Mouse (Mus musculus) lung, embryonic 14.5 days (tissue): ENCODE measurements around the gene Dnajc1. TPM values are rescaled to one million over a fixed set of nuclear protein-coding genes. Genes with fewer than 3 reads are reported as not detected.

ENCODE experiments used
- ATAC-seq: fragments of 200-750 bp; cut with Nextera tagmentation; 2 replicates; pipeline ENCODE4 v1.8.0; 2017; ENCODE audit warnings: mild to moderate bottlenecking, moderate TSS enrichment, moderate library complexity; ENCODE audit not compliant: insufficient read depth
- DNase-seq: peaks from one replicate; pipeline ENCODE4 v3.0.0-alpha.2; 2015
- H3K27ac ChIP-seq: fragments of 300-500 bp; sonication (generic); 2 replicates; pipeline ENCODE4 v1.5.1; 2014; ENCODE audit warnings: low read depth, mild to moderate bottlenecking, moderate library complexity
- H3K27me3 ChIP-seq: fragments of 300-500 bp; sonication (generic); 2 replicates; pipeline ENCODE4 v1.6.1; 2014; ENCODE audit warnings: low read length, control low read depth; ENCODE audit not compliant: insufficient read depth
- H3K36me3 ChIP-seq: fragments of 300-500 bp; sonication (generic); 2 replicates; pipeline ENCODE4 v1.6.1; 2014; ENCODE audit warnings: control low read depth; ENCODE audit not compliant: insufficient read depth
- H3K4me1 ChIP-seq: fragments of 300-500 bp; sonication (generic); 2 replicates; pipeline ENCODE4 v1.6.1; 2014; ENCODE audit warnings: antibody characterized with exemption, control low read depth; ENCODE audit not compliant: insufficient read depth
- H3K4me2 ChIP-seq: fragments of 300-500 bp; sonication (generic); 2 replicates; pipeline ENCODE4 v1.6.1; 2014; ENCODE audit warnings: mild to moderate bottlenecking
- H3K4me3 ChIP-seq: fragments of 300-500 bp; sonication (generic); 2 replicates; pipeline ENCODE4 v1.5.1; 2014; ENCODE audit warnings: low read depth, low read length
- H3K9ac ChIP-seq: fragments of 300-500 bp; sonication (generic); 2 replicates; pipeline ENCODE4 v1.6.1; 2014
- H3K9me3 ChIP-seq: fragments of 300-500 bp; sonication (generic); 2 replicates; pipeline ENCODE4 v1.6.1; 2016; ENCODE audit warnings: low read depth, low read length, control low read depth
- CTCF ChIP-seq: IDR thresholded peaks from 2 replicates; pipeline ENCODE4 v1.5.1; 2016; ENCODE audit warnings: antibody characterized with exemption, low read depth
- WGBS: fragments of 180-500 bp; shearing (Covaris S2); extraction: QIAGEN DNeasy Blood & Tissue Kit; methylation state at CpG from one replicate; pipeline ENCODE4 v1.1.7; 2014; 5-methylcytosine and 5-hydroxymethylcytosine counted together
- polyA plus RNA-seq: library from polyadenylated mRNA; unstranded; fragments of >200 nt; fragmentation: Nextera tagmentation; extraction: Ambion mirVana; gene quantifications from 2 replicates; pipeline ENCODE4 v1.2.1, GENCODE M21; 2014

The Dnajc1 gene
- polyA plus RNA-seq, 1 experiment from 2014 or later: 30.8 TPM

DNA sequence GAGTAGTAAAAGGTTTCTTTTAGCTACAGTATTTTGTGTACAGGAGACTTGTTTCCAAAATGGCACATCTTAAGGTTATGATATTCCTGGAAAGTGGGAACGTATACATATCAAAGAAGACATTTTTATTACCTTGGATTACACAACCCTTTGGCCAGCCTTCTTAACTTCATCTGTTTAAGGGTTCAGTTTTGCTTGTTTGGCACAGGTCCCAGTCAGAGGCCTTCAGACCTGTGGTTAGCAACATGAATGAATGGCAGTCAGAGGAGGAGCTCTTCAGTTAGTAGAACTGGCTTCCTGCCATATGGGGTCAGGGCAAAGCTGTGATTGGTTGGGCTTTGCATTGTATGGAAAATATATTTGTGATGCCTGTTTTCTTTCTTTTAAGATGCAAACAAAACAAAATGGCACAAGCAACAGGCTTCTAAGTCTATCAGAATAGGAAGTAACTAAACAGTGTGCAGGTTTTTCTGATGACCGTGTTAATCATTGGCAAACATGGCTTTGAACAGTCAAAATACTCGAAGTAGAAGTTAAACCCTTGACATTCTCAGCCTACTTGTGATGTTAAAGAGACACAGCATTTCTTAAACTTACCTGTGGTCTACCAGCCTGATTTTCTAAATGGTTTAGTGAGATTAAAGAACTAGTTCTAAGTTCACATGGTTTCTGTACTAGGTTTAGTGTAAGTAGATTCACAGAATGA, 196.8 kb downstream of the Dnajc1 start:
- Histone ChIP-seq H3K4me3 (no peak overlapping the region), H3K4me1 (peaks cover 3% of the 10 kb centered on the region; the same call in 1 of the 2 replicates), H3K36me3 (peaks cover 37% of the 10 kb centered on the region), H3K4me2 (no peak overlapping the region), H3K9ac (no peak overlapping the region), H3K27ac (peak overlapping the region; percentile 82), H3K27me3 (no peaks in the 10 kb centered on the region), H3K9me3 (no peaks in the 10 kb centered on the region)
- peak; percentile 91 for DNase-seq
- ATAC-seq: peak; percentile 91
- WGBS: 50% methylated on average over 3 of the region's 3 CpGs
- no peak for TF ChIP-seq CTCF

DNA sequence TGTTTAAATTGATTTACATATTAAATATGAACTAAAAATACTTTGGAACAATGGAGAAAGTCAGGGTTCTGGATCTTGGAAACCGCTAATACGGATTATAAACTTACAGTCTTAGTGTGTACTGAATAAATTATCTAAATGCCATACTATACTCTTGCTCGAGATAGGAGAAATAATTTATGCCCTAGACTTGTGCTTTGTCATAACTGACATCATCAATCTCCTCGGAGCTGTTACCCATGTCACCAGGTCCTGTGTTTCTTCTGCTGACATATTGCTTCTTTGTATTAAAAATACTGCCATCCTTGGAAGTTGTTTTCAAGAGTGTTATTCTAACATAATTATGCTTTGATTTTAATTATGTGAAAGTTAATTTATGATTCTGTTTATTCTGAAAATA, 197.3 kb downstream of the Dnajc1 start:
- TF ChIP-seq CTCF: no peak
- DNase-seq (no peak), ATAC-seq (peak; percentile 49; the same call in 1 of the 2 replicates)
- Histone ChIP-seq H3K36me3 (peaks cover 37% of the 10 kb centered on the region), H3K27me3 (no peaks in the 10 kb centered on the region), H3K4me2 (no peak overlapping the region), H3K9me3 (no peaks in the 10 kb centered on the region), H3K9ac (no peak overlapping the region), H3K4me3 (no peak overlapping the region), H3K4me1 (peaks cover 3% of the 10 kb centered on the region; the same call in 1 of the 2 replicates), H3K27ac (no peak overlapping the region)
- WGBS: 67% methylated on average over 4 of the region's 4 CpGs

- 94% methylated on average over 2 of the region's 2 CpGs for WGBS
- H3K36me3 ChIP-seq: peaks cover 53% of the 10 kb centered on the region
Measured at GRCm38 (mm10) chr2:18188367-18188766, 204.3 kb downstream of the Dnajc1 start.

DNA sequence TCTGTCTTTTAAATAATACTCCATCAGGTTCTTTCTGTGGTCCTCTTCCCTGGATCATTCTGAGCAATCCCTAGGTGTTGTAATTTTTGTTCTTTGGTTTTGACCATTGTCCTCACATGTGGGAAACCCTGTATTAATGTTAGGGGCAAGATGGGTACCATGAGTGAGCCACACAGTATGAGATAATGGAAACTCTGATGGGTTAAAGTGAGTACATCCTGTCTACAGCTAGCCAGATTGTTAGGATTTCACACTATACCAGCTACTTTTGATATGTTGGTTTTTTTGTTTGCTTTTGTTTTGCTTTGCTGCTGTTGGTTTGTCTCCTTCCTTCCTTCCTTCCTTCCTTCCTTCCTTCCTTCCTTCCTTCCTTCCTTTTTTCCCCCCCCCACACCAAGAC, 209.6 kb downstream of the Dnajc1 start:
- H3K27me3 ChIP-seq: no peaks in the 10 kb centered on the region
- no peaks in the 10 kb centered on the region for H3K4me1 ChIP-seq
- no peak overlapping the region for H3K4me2 ChIP-seq
- ATAC-seq: no peak
- H3K9ac ChIP-seq: no peak overlapping the region
- H3K9me3 ChIP-seq: no peaks in the 10 kb centered on the region
- H3K36me3 ChIP-seq: peaks cover 62% of the 10 kb centered on the region
- DNase-seq: no peak
- H3K27ac ChIP-seq: no peak overlapping the region
- TF ChIP-seq CTCF: no peak
- no peak overlapping the region for H3K4me3 ChIP-seq

More at GRCm38 (mm10) chr2:18188367-18188766, 204.3 kb downstream of the Dnajc1 start:
- Histone ChIP-seq H3K27me3 (no peaks in the 10 kb centered on the region), H3K4me3 (no peak overlapping the region), H3K27ac (no peak overlapping the region), H3K4me2 (no peak overlapping the region), H3K4me1 (no peaks in the 10 kb centered on the region), H3K9ac (no peak overlapping the region), H3K9me3 (no peaks in the 10 kb centered on the region)
- no peak for DNase-seq
- no peak for ATAC-seq
- TF ChIP-seq CTCF: no peak

- H3K9ac ChIP-seq: no peak overlapping the region
- H3K4me2 ChIP-seq: no peak overlapping the region
- H3K9me3 ChIP-seq: no peaks in the 10 kb centered on the region
- 73% methylated on average over 3 of the region's 3 CpGs for WGBS
- H3K4me1 ChIP-seq: no peaks in the 10 kb centered on the region
- H3K27ac ChIP-seq: no peak overlapping the region
- no peak for TF ChIP-seq CTCF
- ATAC-seq (peak; percentile 47; the same call in 1 of the 2 replicates), DNase-seq (no peak)
- H3K4me3 ChIP-seq: no peak overlapping the region
- H3K27me3 ChIP-seq: no peaks in the 10 kb centered on the region
- peaks cover 63% of the 10 kb centered on the region for H3K36me3 ChIP-seq
Measured at GRCm38 (mm10) chr2:18181631-18182030, 211.0 kb downstream of the Dnajc1 start.

DNA sequence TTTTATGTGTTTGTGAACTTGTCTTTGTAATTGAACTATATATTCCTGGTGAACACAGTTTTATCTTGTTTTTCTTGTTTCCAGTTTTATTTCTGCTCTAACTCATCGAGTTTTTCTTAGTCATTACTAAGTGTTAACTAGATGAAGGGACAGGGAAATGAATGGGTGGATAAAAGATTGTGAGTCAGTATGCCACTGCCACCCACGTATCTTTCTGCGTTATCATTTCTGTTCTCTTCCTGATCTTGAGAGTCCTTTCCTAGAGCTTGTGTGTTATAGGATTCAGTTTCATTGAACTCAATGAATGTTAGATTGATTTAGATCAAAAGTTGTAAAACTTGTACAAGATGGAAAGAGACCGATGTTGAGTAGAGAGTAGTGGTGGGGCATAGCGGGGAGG, 212.3 kb downstream of the Dnajc1 start:
- Histone ChIP-seq H3K4me2 (no peak overlapping the region), H3K4me3 (no peak overlapping the region), H3K27me3 (no peaks in the 10 kb centered on the region), H3K9me3 (no peaks in the 10 kb centered on the region), H3K9ac (no peak overlapping the region), H3K27ac (no peak overlapping the region), H3K4me1 (no peaks in the 10 kb centered on the region), H3K36me3 (peaks cover 67% of the 10 kb centered on the region)
- no peak for DNase-seq
- TF ChIP-seq CTCF: no peak
- WGBS: 94% methylated on average over 5 of the region's 5 CpGs
- ATAC-seq: no peak

GRCm38 (mm10) chr2:18176235-18176634, 216.4 kb downstream of the Dnajc1 start:
- Histone ChIP-seq H3K4me3 (no peak overlapping the region), H3K36me3 (peaks cover 56% of the 10 kb centered on the region), H3K4me2 (no peak overlapping the region), H3K9me3 (no peaks in the 10 kb centered on the region), H3K9ac (no peak overlapping the region), H3K4me1 (no peaks in the 10 kb centered on the region), H3K27ac (no peak overlapping the region), H3K27me3 (no peaks in the 10 kb centered on the region)
- ATAC-seq (no peak), DNase-seq (no peak)
- WGBS: 79% methylated on average over 3 of the region's 3 CpGs
- no peak for TF ChIP-seq CTCF

DNA sequence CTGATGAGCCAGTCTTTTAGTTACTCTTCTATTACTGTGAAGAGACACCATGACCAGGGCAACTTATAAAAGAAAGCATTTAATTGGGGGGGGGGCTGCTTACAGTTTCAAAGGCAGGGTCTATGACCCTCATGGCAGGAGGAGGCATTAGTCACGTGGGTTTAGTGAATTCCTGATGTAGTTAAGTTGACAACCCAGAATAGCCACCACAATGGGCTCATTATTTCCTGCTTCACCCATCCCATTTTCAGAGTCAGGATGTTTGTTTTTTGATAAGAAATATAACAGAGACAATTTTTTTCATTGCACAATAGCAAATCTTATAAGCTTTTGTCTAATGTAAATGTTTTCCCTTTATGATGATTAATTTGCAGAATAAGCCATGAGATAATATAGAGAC, 217.4 kb downstream of the Dnajc1 start:
- peaks cover 51% of the 10 kb centered on the region for H3K36me3 ChIP-seq
- H3K27ac ChIP-seq: no peak overlapping the region
- no peaks in the 10 kb centered on the region for H3K9me3 ChIP-seq
- no peak overlapping the region for H3K9ac ChIP-seq
- H3K27me3 ChIP-seq: no peaks in the 10 kb centered on the region
- WGBS: 32% methylated on average over 1 of the region's 1 CpGs
- no peak overlapping the region for H3K4me2 ChIP-seq
- no peak overlapping the region for H3K4me3 ChIP-seq
- no peaks in the 10 kb centered on the region for H3K4me1 ChIP-seq
- TF ChIP-seq CTCF: no peak
- DNase-seq: no peak
- no peak for ATAC-seq
